Mouse (Mus musculus): ENCODE measurements at regions not wholly inside any gene's neighbourhood (a gene's known extent, or its start where the extent isn't known, plus 50 kb on each side); places are given as distances from the start of the nearest gene placed in this dataset.

DNA sequence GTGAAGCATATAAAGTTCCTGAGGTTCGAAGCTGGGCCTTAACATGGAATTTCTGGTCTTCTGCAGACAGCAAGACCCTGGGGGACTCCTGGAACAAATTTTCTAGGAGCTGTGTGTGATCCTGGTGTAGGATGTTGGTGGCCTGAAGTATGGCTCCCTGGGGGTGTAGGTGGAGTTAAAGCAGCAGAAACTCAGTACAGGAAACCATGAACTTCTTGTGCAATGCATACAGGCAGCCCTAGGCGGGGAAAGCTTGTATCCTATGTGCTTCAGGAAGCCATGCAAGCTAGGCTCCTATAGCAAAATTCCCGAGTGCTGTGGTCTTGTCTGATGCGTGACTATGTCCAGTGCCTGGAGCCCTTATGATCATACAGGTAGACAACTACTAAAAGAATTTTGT lies 129.8 kb upstream of the Ednrb start:
- no peak for TF ChIP-seq CTCF (IDR thresholded peaks at IDR 0.05; ENCODE audit: extremely low read depth, insufficient read depth, low read length)
- TF ChIP-seq POLR2A (IDR thresholded peaks at IDR 0.05; ENCODE audit: extremely low read depth, insufficient read depth, low read length): no peak
